Mouse (Mus musculus) E14TG2a.4 (cell line): ENCODE data around the gene Hist1h2bg.
"Not testable (repeated sequence)": the region's sequence is repeated elsewhere in the genome, so short reads cannot be mapped to it uniquely, and the experiment has no call there.

Source experiments
- CTCF ChIP-seq: conservative IDR thresholded peaks from 2 replicates; pipeline ENCODE4 v1.5.1; 2014; ENCODE audit warnings: low read length
- NANOG ChIP-seq: IDR thresholded peaks from 2 replicates; pipeline ENCODE4 v1.6.1; 2014; ENCODE audit warnings: borderline replicate concordance, low read length, mixed read lengths
- POU5F1 ChIP-seq: IDR thresholded peaks from 2 replicates; pipeline ENCODE4 v1.6.1; 2014; ENCODE audit warnings: low read length, borderline replicate concordance

DNA sequence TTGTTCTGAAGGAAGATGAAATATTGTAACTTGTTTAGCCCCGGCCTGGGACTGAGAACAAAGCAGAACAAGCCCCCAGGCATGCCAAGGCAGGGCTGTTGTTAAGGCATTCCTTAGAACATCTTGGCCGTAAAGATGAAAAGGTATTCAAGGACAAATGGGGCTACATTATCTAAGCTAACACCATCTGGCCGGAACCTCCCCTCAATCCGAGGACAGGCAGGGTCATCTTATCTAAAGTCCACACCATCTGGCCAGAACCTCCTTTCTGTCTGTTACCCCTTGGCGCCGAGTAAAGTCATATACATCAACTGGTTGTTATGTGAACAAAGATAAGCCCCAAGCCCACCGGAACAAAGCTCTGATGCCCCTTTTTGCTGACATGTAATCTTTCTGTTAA, 20.7 kb downstream of the Hist1h2bg start:
- not testable (repeated sequence) for TF ChIP-seq CTCF, POU5F1, NANOG
